Mouse (Mus musculus): ENCODE results near the gene Reps1. TPM values are rescaled to one million over a fixed set of nuclear protein-coding genes. Genes with fewer than 3 reads are reported as not detected.
A peak's percentile ranks its signal among the peaks of the same experiment; 100 is the strongest.

Gene Reps1
- 47.0 to 66.2 TPM (median 47.9 TPM) in 3 replicates for total RNA-seq (2017)

- no peak for ATAC-seq (replicated peaks; ENCODE audit: insufficient number of reproducible peaks, low FRiP score, low TSS enrichment, poor library complexity, severe bottlenecking)
Observed at GRCm38 (mm10) chr10:18055696-18056390, at the start of gene Reps1. Gene Reps1 (plus strand): TSS chr10:18055861.

- no peak for ATAC-seq (replicated peaks; ENCODE audit: insufficient number of reproducible peaks, low FRiP score, low TSS enrichment, poor library complexity, severe bottlenecking)
Observed at GRCm38 (mm10) chr10:18006756-18007155, 48.9 kb upstream of the Reps1 start.

- no peak for ATAC-seq (replicated peaks; ENCODE audit: insufficient number of reproducible peaks, low FRiP score, low TSS enrichment, poor library complexity, severe bottlenecking)
Observed at GRCm38 (mm10) chr10:18007243-18007642, 48.4 kb upstream of the Reps1 start.

GRCm38 (mm10) chr10:18008118-18008517 lies 47.5 kb upstream of the Reps1 start:
- no peak for ATAC-seq (replicated peaks; ENCODE audit: insufficient number of reproducible peaks, low FRiP score, low TSS enrichment, poor library complexity, severe bottlenecking)

- ATAC-seq (replicated peaks; ENCODE audit: insufficient number of reproducible peaks, low FRiP score, low TSS enrichment, poor library complexity, severe bottlenecking) = no peak
Observed at GRCm38 (mm10) chr10:18009744-18010143, 45.9 kb upstream of the Reps1 start.

GRCm38 (mm10) chr10:18011761-18012160 lies 43.9 kb upstream of the Reps1 start:
- ATAC-seq (replicated peaks; ENCODE audit: insufficient number of reproducible peaks, low FRiP score, low TSS enrichment, poor library complexity, severe bottlenecking) = no peak

GRCm38 (mm10) chr10:18020443-18020842 lies 35.2 kb upstream of the Reps1 start:
- no peak for ATAC-seq (replicated peaks; ENCODE audit: insufficient number of reproducible peaks, low FRiP score, low TSS enrichment, poor library complexity, severe bottlenecking)

GRCm38 (mm10) chr10:18020846-18021245 lies 34.8 kb upstream of the Reps1 start:
- no peak for ATAC-seq (replicated peaks; ENCODE audit: insufficient number of reproducible peaks, low FRiP score, low TSS enrichment, poor library complexity, severe bottlenecking)

- no peak for ATAC-seq (replicated peaks; ENCODE audit: insufficient number of reproducible peaks, low FRiP score, low TSS enrichment, poor library complexity, severe bottlenecking)
Observed at GRCm38 (mm10) chr10:18021576-18022311, 33.9 kb upstream of the Reps1 start.

- peak; percentile 59 for ATAC-seq (replicated peaks; ENCODE audit: insufficient number of reproducible peaks, low FRiP score, low TSS enrichment, poor library complexity, severe bottlenecking)
Observed at GRCm38 (mm10) chr10:18022312-18022711, 33.3 kb upstream of the Reps1 start.

GRCm38 (mm10) chr10:18022741-18023347 lies 32.8 kb upstream of the Reps1 start, which contains the start of gene Abracl:
Gene Abracl (minus strand): TSS chr10:18023288.
- ATAC-seq (replicated peaks; ENCODE audit: insufficient number of reproducible peaks, low FRiP score, low TSS enrichment, poor library complexity, severe bottlenecking) = peak; percentile 96

- no peak for ATAC-seq (replicated peaks; ENCODE audit: insufficient number of reproducible peaks, low FRiP score, low TSS enrichment, poor library complexity, severe bottlenecking)
Observed at GRCm38 (mm10) chr10:18034408-18034807, 21.3 kb upstream of the Reps1 start.

GRCm38 (mm10) chr10:18036849-18037248 lies 18.8 kb upstream of the Reps1 start:
- ATAC-seq (replicated peaks; ENCODE audit: insufficient number of reproducible peaks, low FRiP score, low TSS enrichment, poor library complexity, severe bottlenecking) = no peak

GRCm38 (mm10) chr10:18046380-18046779 lies 9.3 kb upstream of the Reps1 start:
- no peak for ATAC-seq (replicated peaks; ENCODE audit: insufficient number of reproducible peaks, low FRiP score, low TSS enrichment, poor library complexity, severe bottlenecking)

GRCm38 (mm10) chr10:18047380-18048146 lies 8.1 kb upstream of the Reps1 start:
- ATAC-seq (replicated peaks; ENCODE audit: insufficient number of reproducible peaks, low FRiP score, low TSS enrichment, poor library complexity, severe bottlenecking) = no peak

GRCm38 (mm10) chr10:18055009-18055695 lies 509 bp upstream of the Reps1 start:
- ATAC-seq (replicated peaks; ENCODE audit: insufficient number of reproducible peaks, low FRiP score, low TSS enrichment, poor library complexity, severe bottlenecking) = peak; percentile 90

- no peak for ATAC-seq (replicated peaks; ENCODE audit: insufficient number of reproducible peaks, low FRiP score, low TSS enrichment, poor library complexity, severe bottlenecking)
Observed at GRCm38 (mm10) chr10:18056391-18056745, 707 bp downstream of the Reps1 start.

- ATAC-seq (replicated peaks; ENCODE audit: insufficient number of reproducible peaks, low FRiP score, low TSS enrichment, poor library complexity, severe bottlenecking) = no peak
Observed at GRCm38 (mm10) chr10:18058681-18059338, 3.1 kb downstream of the Reps1 start.

Data from monocyte, adult 5-6 weeks (primary cell).